Mouse (Mus musculus) MEL (cell line): ENCODE measurements around the gene Mkln1. TPM values are rescaled to one million over a fixed set of nuclear protein-coding genes. Genes with fewer than 3 reads are reported as not detected.

Experiments used
- DNase-seq: peaks from one replicate; pipeline ENCODE4 v3.0.0; 2011; ENCODE audit warnings: low read depth, low spot score
- H3K27ac ChIP-seq: 2 replicates; pipeline ENCODE4 v1.5.1; 2012; ENCODE audit warnings: low read depth, mild to moderate bottlenecking, control low read depth, low read length, moderate library complexity; ENCODE audit not compliant: control insufficient read depth
- H3K27me3 ChIP-seq, 2 experiments: fragments of 150-350 bp in 1 of 2; sonication (generic) in 1 of 2; 2 replicates each; pipeline ENCODE4 v1.6.1; 2012; ENCODE audit warnings: low read length in 2 of 2, mild to moderate bottlenecking in 2 of 2, improper control_type of control experiment in 1 of 2, moderate library complexity in 1 of 2; ENCODE audit not compliant: insufficient read depth in 2 of 2, control insufficient read depth in 1 of 2
- H3K36me3 ChIP-seq, 2 experiments: 2 replicates each; pipeline ENCODE4 v1.6.1; 2012 to 2014; ENCODE audit warnings: low read length in 2 of 2, improper control_type of control experiment in 1 of 2, inconsistent platforms in 1 of 2, mild to moderate bottlenecking in 1 of 2; ENCODE audit not compliant: insufficient read depth in 2 of 2, control insufficient read depth in 1 of 2
- H3K4me1 ChIP-seq, 2 experiments: fragments of 150-350 bp in 1 of 2; sonication (generic) in 1 of 2; 2 replicates each; pipeline ENCODE4 v1.6.1; 2012; ENCODE audit warnings: low read length in 2 of 2, improper control_type of control experiment in 1 of 2, mild to moderate bottlenecking in 1 of 2; ENCODE audit not compliant: insufficient read depth in 2 of 2, control insufficient read depth in 1 of 2
- H3K4me3 ChIP-seq, 2 experiments: fragments of 150-350 bp in 1 of 2; sonication (generic) in 1 of 2; 2 replicates each; pipeline ENCODE4 v1.5.1; 2012; ENCODE audit warnings: low read depth in 2 of 2, low read length in 2 of 2, mild to moderate bottlenecking in 2 of 2, moderate library complexity in 2 of 2, control low read depth in 1 of 2, improper control_type of control experiment in 1 of 2; ENCODE audit not compliant: control insufficient read depth in 1 of 2, insufficient read depth in 1 of 2
- H3K79me2 ChIP-seq: 2 replicates; pipeline ENCODE4 v1.6.1; 2012; ENCODE audit warnings: mild to moderate bottlenecking, low read length, moderate library complexity; ENCODE audit not compliant: control insufficient read depth, poor library complexity, insufficient read depth
- H3K9ac ChIP-seq: 2 replicates; pipeline ENCODE4 v1.6.1; 2012; ENCODE audit warnings: low read depth, mild to moderate bottlenecking, control low read depth, low read length, moderate library complexity; ENCODE audit not compliant: control insufficient read depth, poor library complexity, severe bottlenecking
- H3K9me3 ChIP-seq: fragments of 150-350 bp; sonication (generic); replicated peaks from 2 replicates; pipeline ENCODE4 v1.6.1; 2012; ENCODE audit warnings: mild to moderate bottlenecking, low read length, improper control_type of control experiment, moderate library complexity; ENCODE audit not compliant: insufficient read depth
- CHD2 ChIP-seq: IDR thresholded peaks from 2 replicates; pipeline ENCODE4 v1.6.1; 2011; ENCODE audit warnings: low read length, improper control_type of control experiment
- EP300 ChIP-seq, 2 experiments: IDR thresholded peaks; 2 replicates each; pipeline ENCODE4 v1.6.1; 2011; ENCODE audit warnings: improper control_type of control experiment in 2 of 2, low read length in 2 of 2, low read depth in 1 of 2, mild to moderate bottlenecking in 1 of 2
- ETS1 ChIP-seq: IDR thresholded peaks from 2 replicates; pipeline ENCODE4 v1.6.1; 2012; ENCODE audit warnings: low read depth, mild to moderate bottlenecking, inconsistent platforms, low read length, improper control_type of control experiment, moderate library complexity
- GATA1 ChIP-seq: IDR thresholded peaks from 2 replicates; pipeline ENCODE4 v1.6.1; 2011; ENCODE audit warnings: low read depth, low read length, improper control_type of control experiment
- KAT2A ChIP-seq: conservative IDR thresholded peaks from 2 replicates; pipeline ENCODE4 v1.6.1; 2012; ENCODE audit warnings: low read depth, low read length, improper control_type of control experiment, inconsistent platforms
- MXI1 ChIP-seq: IDR thresholded peaks from 2 replicates; pipeline ENCODE4 v1.6.1; 2011; ENCODE audit warnings: mild to moderate bottlenecking, low read depth, low read length, improper control_type of control experiment
- MYC ChIP-seq: IDR thresholded peaks from 2 replicates; pipeline ENCODE4 v1.6.1; 2011; ENCODE audit warnings: low read depth, mild to moderate bottlenecking, low read length, improper control_type of control experiment, moderate library complexity
- NRF1 ChIP-seq: IDR thresholded peaks from 2 replicates; pipeline ENCODE4 v1.6.1; 2014; ENCODE audit warnings: low read depth, mild to moderate bottlenecking, inconsistent platforms, low read length, improper control_type of control experiment, moderate library complexity; ENCODE audit not compliant: poor library complexity, insufficient read depth, severe bottlenecking
- POLR2A ChIP-seq, 2 experiments: IDR thresholded peaks; 2 replicates each; pipeline ENCODE4 v1.6.1; 2011 to 2012; ENCODE audit warnings: low read length in 2 of 2, mild to moderate bottlenecking in 2 of 2, control low read depth in 1 of 2, improper control_type of control experiment in 1 of 2, low read depth in 1 of 2, moderate library complexity in 1 of 2; ENCODE audit not compliant: control insufficient read depth in 1 of 2, insufficient read depth in 1 of 2, poor library complexity in 1 of 2
- POLR2AphosphoS2 ChIP-seq: IDR thresholded peaks from 2 replicates; pipeline ENCODE4 v1.6.1; 2011; ENCODE audit warnings: low read length, improper control_type of control experiment
- TAL1 ChIP-seq: IDR thresholded peaks from 2 replicates; pipeline ENCODE4 v1.6.1; 2012; ENCODE audit warnings: mild to moderate bottlenecking, inconsistent platforms, low read length, moderate library complexity, mixed read lengths
- TCF12 ChIP-seq: IDR thresholded peaks from 2 replicates; pipeline ENCODE4 v1.6.1; 2014; ENCODE audit warnings: low read depth, mild to moderate bottlenecking, inconsistent platforms, low read length, improper control_type of control experiment, moderate library complexity
- USF1 ChIP-seq: IDR thresholded peaks from 2 replicates; pipeline ENCODE4 v1.6.1; 2014; ENCODE audit warnings: low read depth, mild to moderate bottlenecking, inconsistent platforms, low read length, improper control_type of control experiment, moderate library complexity
- polyA plus RNA-seq, 2 experiments: library from polyadenylated mRNA; stranded (reverse) in 1 of 2; unstranded in 1 of 2; fragments of >175 nt in 1 of 2; fragments of >200 nt in 1 of 2; gene quantifications; 2 replicates each; pipeline versions ENCODE4 v1.2.1 to v1.2.4; 2012; ENCODE audit warnings: low replicate concordance in 2 of 2, low read depth in 1 of 2; ENCODE audit not compliant: insufficient read length in 2 of 2, insufficient read depth in 1 of 2, missing spikeins in 1 of 2
- total RNA-seq: library from RNA; depleted of rRNA; stranded (reverse); fragments of 300-350 nt; gene quantifications from 2 replicates; pipeline ENCODE4 v1.2.3, GENCODE M21; 2012

Mkln1 gene
- total and polyA plus RNA-seq, 3 experiments = 115 to 187 (median 135) TPM

DNA sequence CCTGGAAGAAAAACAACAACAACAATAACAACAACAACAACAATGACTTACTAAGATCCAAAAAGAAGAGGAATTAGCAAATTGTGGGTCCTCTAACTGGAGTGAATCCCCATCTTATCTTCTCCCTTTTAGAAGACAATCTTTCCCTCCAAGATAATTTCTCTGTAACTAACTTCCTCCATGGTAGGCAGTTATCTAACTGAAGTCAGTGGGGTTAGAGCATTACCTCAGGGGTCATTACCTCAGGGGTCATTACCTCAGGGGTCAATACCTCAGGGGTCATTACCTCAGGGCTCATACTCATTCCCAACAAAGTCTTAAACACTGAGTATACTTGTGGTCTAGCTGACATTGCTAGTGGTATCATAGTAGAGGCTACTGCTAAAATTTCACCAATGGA is 1.2 kb upstream of the Mkln1 start (continued):
- TF ChIP-seq MXI1 = no peak

DNA sequence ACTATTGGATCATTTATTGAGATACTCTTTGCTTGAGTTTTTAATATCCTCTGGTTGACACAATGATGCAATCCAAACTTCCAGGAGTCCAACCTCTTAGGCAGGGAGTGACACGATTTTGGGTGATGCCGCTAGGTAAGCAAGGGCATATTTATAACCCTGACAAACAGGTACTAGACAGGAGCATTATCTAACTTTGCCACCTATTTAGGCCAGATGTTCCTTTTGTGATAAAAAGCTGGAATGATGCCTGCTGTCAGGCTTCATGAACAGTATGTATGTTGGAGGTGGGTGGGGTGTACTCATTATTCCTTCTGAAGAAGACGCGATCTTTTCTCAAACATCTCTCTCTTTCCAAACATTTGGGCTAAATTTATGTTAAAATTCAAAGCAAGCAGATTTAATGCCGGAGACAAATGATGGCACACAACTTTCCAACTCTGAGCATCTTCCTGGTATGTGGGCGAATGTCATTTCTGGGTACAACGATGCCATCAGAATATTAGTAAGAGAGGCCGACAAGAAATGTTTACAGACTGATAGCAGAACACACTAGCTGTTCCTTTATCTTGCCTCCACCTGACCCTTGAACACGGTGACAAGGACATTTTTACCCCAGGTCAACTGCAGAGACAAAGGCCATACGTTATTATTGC is 632 bp upstream of the Mkln1 start:
- Histone ChIP-seq H3K79me2 (peaks cover 38% of the 10 kb centered on the region), H3K4me3 (peak overlapping the region; percentile 87 to 90), H3K9me3 (no peaks in the 10 kb centered on the region)
- TF ChIP-seq POLR2A (IDR thresholded peaks at IDR 0.05; ENCODE audit: control insufficient read depth in 1 of 2, insufficient read depth in 1 of 2, low read depth in 1 of 2, low read length in 2 of 2, poor library complexity in 1 of 2) = no peak
- TF ChIP-seq TAL1 = peak; percentile 60
- peak; percentile 46; the same call in 1 of the 2 replicates for TF ChIP-seq ETS1
- TF ChIP-seq MYC = 0 out of 2 replicates have a peak, but pooled peaks have one; percentile 18
- TF ChIP-seq EP300 (IDR thresholded peaks at IDR 0.05; ENCODE audit: low read depth in 1 of 2, low read length in 2 of 2) = peak in 1 of 2 experiments; percentile 54; a peak in 3 of 4 replicates
- TF ChIP-seq GATA1 = peak; percentile 69
- peak; percentile 81 for TF ChIP-seq TCF12
- no peak; the same call in 1 of the 2 replicates for TF ChIP-seq MXI1
- TF ChIP-seq, all 39 proteins: peak for 6
- no peaks in the 10 kb centered on the region for H3K27me3 ChIP-seq
- peak; percentile 69 for DNase-seq
- H3K4me1 ChIP-seq = peaks cover 22 to 40% of the 10 kb centered on the region in 2 experiments
- peak overlapping the region; percentile 76 for H3K27ac ChIP-seq
- H3K9ac ChIP-seq = peak overlapping the region; percentile 96
- peaks cover 0 to 36% of the 10 kb centered on the region in 2 experiments; a peak in 2 of 4 replicates for H3K36me3 ChIP-seq

DNA sequence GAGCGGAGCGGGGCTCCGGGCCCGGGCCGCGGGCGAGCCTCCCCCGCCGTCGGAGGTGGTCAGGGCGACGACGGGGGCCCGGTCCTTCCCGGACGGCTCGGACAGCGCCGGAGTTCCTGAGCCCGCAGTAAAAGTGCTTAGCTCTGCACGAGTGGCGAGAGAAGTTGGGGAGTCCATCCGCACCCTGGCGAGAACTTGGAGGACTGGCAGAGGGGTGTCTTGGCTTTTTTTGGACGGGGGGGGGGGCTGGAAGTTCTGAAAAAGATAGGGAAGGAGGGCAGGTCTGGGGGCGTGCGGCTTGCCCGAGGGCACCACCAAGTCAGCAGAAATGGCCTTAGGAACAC is 643 bp downstream of the Mkln1 start:
- peaks cover 0 to 38% of the 10 kb centered on the region in 2 experiments; a peak in 2 of 4 replicates for H3K36me3 ChIP-seq
- TF ChIP-seq NRF1 = no peak
- no peak for TF ChIP-seq KAT2A
- TF ChIP-seq POLR2AphosphoS2 = no peak
- no peak for TF ChIP-seq ETS1
- no peak for TF ChIP-seq CHD2
- no peak for TF ChIP-seq EP300 (IDR thresholded peaks at IDR 0.05; ENCODE audit: low read depth in 1 of 2, low read length in 2 of 2)
- TF ChIP-seq TAL1 = no peak
- TF ChIP-seq USF1 = no peak
- TF ChIP-seq, all 39 proteins: peak for 0
- H3K79me2 ChIP-seq = peaks cover 47% of the 10 kb centered on the region
- no peaks in the 10 kb centered on the region for H3K9me3 ChIP-seq
- no peaks in the 10 kb centered on the region for H3K27me3 ChIP-seq
- H3K9ac ChIP-seq = peak overlapping the region; percentile 96
- H3K4me1 ChIP-seq = peaks cover 27 to 36% of the 10 kb centered on the region in 2 experiments
- peak; percentile 38 for DNase-seq
- peak overlapping the region; percentile 87 to 90 for H3K4me3 ChIP-seq
- H3K27ac ChIP-seq = peak overlapping the region; percentile 70
